Mouse (Mus musculus): Measurements from ENCODE around the gene Scn2a. TPM values are rescaled to one million over a fixed set of nuclear protein-coding genes. Genes with fewer than 3 reads are reported as not detected.

Scn2a gene
- not detected in 4 replicates for total RNA-seq (2023; ENCODE audit: inconsistent age)

GRCm38 (mm10) chr2:65620556-65621166 is at the start of gene Scn2a:
Gene Scn2a, plus strand, starts transcription at chr2:65620771.

Other genes with a start within 250 kb of the Scn2a start
- not detected in 4 replicates for gene Scn3a, start 53.1 kb upstream of the Scn2a start, total RNA-seq (2023; ENCODE audit: inconsistent age)
- not detected in 4 replicates for gene Csrnp3, start 225.0 kb downstream of the Scn2a start, total RNA-seq (2023; ENCODE audit: inconsistent age)

All from B cell, adult (primary cell).